Mouse (Mus musculus): Measurements from ENCODE around the gene 9230112D13Rik.

9230112D13Rik gene

GRCm38 (mm10) chr14:34541896-34542295 is 19.3 kb upstream of the 9230112D13Rik start:
- no peak for DNase-seq (ENCODE audit: low spot score in 2 of 2)

GRCm38 (mm10) chr14:34540685-34541162 is 18.1 kb upstream of the 9230112D13Rik start:
- DNase-seq (ENCODE audit: low spot score in 2 of 2): peak; percentile 75 to 81

GRCm38 (mm10) chr14:34535883-34536282 is 13.3 kb upstream of the 9230112D13Rik start:
- no peak for DNase-seq (ENCODE audit: low spot score in 2 of 2)

GRCm38 (mm10) chr14:34533537-34533936 is 10.9 kb upstream of the 9230112D13Rik start:
- no peak for DNase-seq (ENCODE audit: low spot score in 2 of 2)

- no peak for DNase-seq (ENCODE audit: low spot score in 2 of 2)
These were observed 9.9 kb upstream of the 9230112D13Rik start for GRCm38 (mm10) chr14:34532536-34532935.

GRCm38 (mm10) chr14:34528804-34529203 is 6.2 kb upstream of the 9230112D13Rik start:
- no peak for DNase-seq (ENCODE audit: low spot score in 2 of 2)

GRCm38 (mm10) chr14:34517959-34518544 is 4.5 kb downstream of the 9230112D13Rik start:
- no peak for DNase-seq (ENCODE audit: low spot score in 2 of 2)

- DNase-seq (ENCODE audit: low spot score in 2 of 2): no peak
These were observed 5.5 kb downstream of the 9230112D13Rik start for GRCm38 (mm10) chr14:34516960-34517577.

GRCm38 (mm10) chr14:34515860-34516259 is 6.7 kb downstream of the 9230112D13Rik start:
- no peak for DNase-seq (ENCODE audit: low spot score in 2 of 2)

- DNase-seq (ENCODE audit: low spot score in 2 of 2): peak; percentile 39 to 53
These were observed 8.5 kb downstream of the 9230112D13Rik start for GRCm38 (mm10) chr14:34514120-34514519.

GRCm38 (mm10) chr14:34512602-34513001 is 10.0 kb downstream of the 9230112D13Rik start:
- DNase-seq (ENCODE audit: low spot score in 2 of 2): no peak

- no peak for DNase-seq (ENCODE audit: low spot score in 2 of 2)
These were observed 10.7 kb downstream of the 9230112D13Rik start for GRCm38 (mm10) chr14:34511901-34512300.

GRCm38 (mm10) chr14:34508842-34509439 is 13.7 kb downstream of the 9230112D13Rik start:
- no peak for DNase-seq (ENCODE audit: low spot score in 2 of 2)

GRCm38 (mm10) chr14:34508187-34508840 is 14.3 kb downstream of the 9230112D13Rik start:
- no peak for DNase-seq (ENCODE audit: low spot score in 2 of 2)

GRCm38 (mm10) chr14:34505309-34505708 is 17.3 kb downstream of the 9230112D13Rik start:
- no peak for DNase-seq (ENCODE audit: low spot score in 2 of 2)

- DNase-seq (ENCODE audit: low spot score in 2 of 2): no peak
These were observed 18.2 kb downstream of the 9230112D13Rik start for GRCm38 (mm10) chr14:34504377-34504776.

GRCm38 (mm10) chr14:34503759-34504158 is 18.8 kb downstream of the 9230112D13Rik start:
- no peak for DNase-seq (ENCODE audit: low spot score in 2 of 2)

GRCm38 (mm10) chr14:34503325-34503647 is 19.3 kb downstream of the 9230112D13Rik start, which contains the start of gene Bmpr1a:
Bmpr1a (minus strand) TSS chr14:34503341.
- no peak for DNase-seq (ENCODE audit: low spot score in 2 of 2)

- peak; percentile 87 for DNase-seq (ENCODE audit: low spot score in 2 of 2)
These were observed 19.9 kb downstream of the 9230112D13Rik start for GRCm38 (mm10) chr14:34502475-34503324.

GRCm38 (mm10) chr14:34501804-34502474 is 20.7 kb downstream of the 9230112D13Rik start:
- peak in 1 of 2 experiments; percentile 42 for DNase-seq (ENCODE audit: low spot score in 2 of 2)

- peak in 1 of 2 experiments; percentile 39 for DNase-seq (ENCODE audit: low spot score in 2 of 2)
These were observed 21.2 kb downstream of the 9230112D13Rik start for GRCm38 (mm10) chr14:34501447-34501803.

Measured in heart, adult 9 months (tissue).